Mouse (Mus musculus): ENCODE measurements at regions not wholly inside any gene's neighbourhood (a gene's known extent, or its start where the extent isn't known, plus 50 kb on each side); places are given as distances from the start of the nearest gene placed in this dataset.
A peak's percentile ranks its signal among the peaks of the same experiment; 100 is the strongest.

- Histone ChIP-seq H3K4me1 (ENCODE audit: control insufficient read depth, insufficient read depth, low read length) (no peaks in the 10 kb centered on the region; the same call in 1 of the 2 replicates), H3K4me3 (replicated peaks; ENCODE audit: extremely low read depth, low read depth, low read length) (no peak overlapping the region)
- no peak for DNase-seq
- TF ChIP-seq CTCF (IDR thresholded peaks at IDR 0.05; ENCODE audit: insufficient read depth, low read length) (no peak), POLR2A (IDR thresholded peaks at IDR 0.05; ENCODE audit: borderline replicate concordance, extremely low read depth, low read depth, low read length) (no peak)
- 94% methylated on average over 4 of the region's 4 CpGs for WGBS
Observed at GRCm38 (mm10) chr15:96944741-96945140, 111.0 kb downstream of the Slc38a4 start.

GRCm38 (mm10) chr15:96942651-96943050 lies 113.1 kb downstream of the Slc38a4 start:
- WGBS: 90% methylated on average over 4 of the region's 4 CpGs

GRCm38 (mm10) chr15:96938406-96938805 lies 117.3 kb downstream of the Slc38a4 start:
- H3K4me1 ChIP-seq (ENCODE audit: control insufficient read depth, insufficient read depth, low read length): no peaks in the 10 kb centered on the region
- H3K4me3 ChIP-seq (replicated peaks; ENCODE audit: extremely low read depth, low read depth, low read length): no peak overlapping the region
- WGBS: 75% methylated on average over 4 of the region's 4 CpGs
- TF ChIP-seq POLR2A (IDR thresholded peaks at IDR 0.05; ENCODE audit: borderline replicate concordance, extremely low read depth, low read depth, low read length): no peak
- no peak for TF ChIP-seq CTCF (IDR thresholded peaks at IDR 0.05; ENCODE audit: insufficient read depth, low read length)
- DNase-seq: no peak

More at GRCm38 (mm10) chr15:96942651-96943050, 113.1 kb downstream of the Slc38a4 start:
- no peaks in the 10 kb centered on the region for H3K4me1 ChIP-seq (ENCODE audit: control insufficient read depth, insufficient read depth, low read length)
- H3K4me3 ChIP-seq (replicated peaks; ENCODE audit: extremely low read depth, low read depth, low read length): no peak overlapping the region
- TF ChIP-seq CTCF (IDR thresholded peaks at IDR 0.05; ENCODE audit: insufficient read depth, low read length) (no peak), POLR2A (IDR thresholded peaks at IDR 0.05; ENCODE audit: borderline replicate concordance, extremely low read depth, low read depth, low read length) (no peak)
- DNase-seq: no peak

GRCm38 (mm10) chr15:96937623-96938022 lies 118.1 kb downstream of the Slc38a4 start:
- no peak for DNase-seq
- Histone ChIP-seq H3K4me3 (replicated peaks; ENCODE audit: extremely low read depth, low read depth, low read length) (no peak overlapping the region), H3K4me1 (ENCODE audit: control insufficient read depth, insufficient read depth, low read length) (no peaks in the 10 kb centered on the region)
- TF ChIP-seq POLR2A (IDR thresholded peaks at IDR 0.05; ENCODE audit: borderline replicate concordance, extremely low read depth, low read depth, low read length): no peak
- TF ChIP-seq CTCF (IDR thresholded peaks at IDR 0.05; ENCODE audit: insufficient read depth, low read length): no peak
- WGBS: 34% methylated on average over 6 of the region's 6 CpGs

GRCm38 (mm10) chr15:96936705-96937346 lies 118.9 kb downstream of the Slc38a4 start:
- WGBS: 1% methylated on average over 18 of the region's 18 CpGs
- DNase-seq: peak; percentile 74
- Histone ChIP-seq H3K4me1 (ENCODE audit: control insufficient read depth, insufficient read depth, low read length) (no peaks in the 10 kb centered on the region), H3K4me3 (replicated peaks; ENCODE audit: extremely low read depth, low read depth, low read length) (no peak overlapping the region)
- TF ChIP-seq POLR2A (IDR thresholded peaks at IDR 0.05; ENCODE audit: borderline replicate concordance, extremely low read depth, low read depth, low read length) (no peak), CTCF (IDR thresholded peaks at IDR 0.05; ENCODE audit: insufficient read depth, low read length) (peak; percentile 100)

GRCm38 (mm10) chr15:96936216-96936615 lies 119.5 kb downstream of the Slc38a4 start:
- no peak for TF ChIP-seq POLR2A (IDR thresholded peaks at IDR 0.05; ENCODE audit: borderline replicate concordance, extremely low read depth, low read depth, low read length)
- 74% methylated on average over 5 of the region's 5 CpGs for WGBS
- H3K4me1 ChIP-seq (ENCODE audit: control insufficient read depth, insufficient read depth, low read length): no peaks in the 10 kb centered on the region
- DNase-seq: no peak
- H3K4me3 ChIP-seq (replicated peaks; ENCODE audit: extremely low read depth, low read depth, low read length): no peak overlapping the region

- TF ChIP-seq CTCF (IDR thresholded peaks at IDR 0.05; ENCODE audit: insufficient read depth, low read length) (no peak), POLR2A (IDR thresholded peaks at IDR 0.05; ENCODE audit: borderline replicate concordance, extremely low read depth, low read depth, low read length) (no peak)
- Histone ChIP-seq H3K4me1 (ENCODE audit: control insufficient read depth, insufficient read depth, low read length) (no peaks in the 10 kb centered on the region), H3K4me3 (replicated peaks; ENCODE audit: extremely low read depth, low read depth, low read length) (no peak overlapping the region)
- WGBS: 36% methylated on average over 3 of the region's 3 CpGs
- no peak for DNase-seq
Observed at GRCm38 (mm10) chr15:96933451-96933850, 122.3 kb downstream of the Slc38a4 start.

GRCm38 (mm10) chr15:96930531-96930930 lies 125.2 kb downstream of the Slc38a4 start:
- TF ChIP-seq POLR2A (IDR thresholded peaks at IDR 0.05; ENCODE audit: borderline replicate concordance, extremely low read depth, low read depth, low read length): no peak
- TF ChIP-seq CTCF (IDR thresholded peaks at IDR 0.05; ENCODE audit: insufficient read depth, low read length): no peak
- no peak overlapping the region for H3K4me3 ChIP-seq (replicated peaks; ENCODE audit: extremely low read depth, low read depth, low read length)
- 66% methylated on average over 6 of the region's 6 CpGs for WGBS
- no peaks in the 10 kb centered on the region for H3K4me1 ChIP-seq (ENCODE audit: control insufficient read depth, insufficient read depth, low read length)
- no peak for DNase-seq

GRCm38 (mm10) chr15:96929788-96930187 lies 126.0 kb downstream of the Slc38a4 start:
- no peak for DNase-seq
- TF ChIP-seq CTCF (IDR thresholded peaks at IDR 0.05; ENCODE audit: insufficient read depth, low read length): no peak
- no peak for TF ChIP-seq POLR2A (IDR thresholded peaks at IDR 0.05; ENCODE audit: borderline replicate concordance, extremely low read depth, low read depth, low read length)
- 75% methylated on average over 4 of the region's 4 CpGs for WGBS
- no peaks in the 10 kb centered on the region for H3K4me1 ChIP-seq (ENCODE audit: control insufficient read depth, insufficient read depth, low read length)
- no peak overlapping the region for H3K4me3 ChIP-seq (replicated peaks; ENCODE audit: extremely low read depth, low read depth, low read length)

- no peaks in the 10 kb centered on the region for H3K4me1 ChIP-seq (ENCODE audit: control insufficient read depth, insufficient read depth, low read length)
- DNase-seq: no peak
- no peak overlapping the region for H3K4me3 ChIP-seq (replicated peaks; ENCODE audit: extremely low read depth, low read depth, low read length)
- 71% methylated on average over 4 of the region's 4 CpGs for WGBS
- TF ChIP-seq POLR2A (IDR thresholded peaks at IDR 0.05; ENCODE audit: borderline replicate concordance, extremely low read depth, low read depth, low read length) (no peak), CTCF (IDR thresholded peaks at IDR 0.05; ENCODE audit: insufficient read depth, low read length) (no peak)
Observed at GRCm38 (mm10) chr15:96928692-96929091, 127.1 kb downstream of the Slc38a4 start.

Data from lung, adult 2 months (tissue).